Mouse (Mus musculus): Measurements from ENCODE around the gene Hbp1.

Hbp1 gene

GRCm38 (mm10) chr12:31950659-31951031 lies 310 bp upstream of the Hbp1 start:
- DNase-seq (ENCODE audit: low spot score in 2 of 2): no peak

GRCm38 (mm10) chr12:31949193-31949741 lies 1.1 kb downstream of the Hbp1 start:
- DNase-seq (ENCODE audit: low spot score in 2 of 2): peak; percentile 86 to 89

- DNase-seq (ENCODE audit: low spot score in 2 of 2): no peak
Observed at GRCm38 (mm10) chr12:31948101-31949000, 2.0 kb downstream of the Hbp1 start.

- no peak for DNase-seq (ENCODE audit: low spot score in 2 of 2)
Observed at GRCm38 (mm10) chr12:31947476-31947875, 2.9 kb downstream of the Hbp1 start.

- DNase-seq (ENCODE audit: low spot score in 2 of 2): no peak
Observed at GRCm38 (mm10) chr12:31944405-31944804, 5.9 kb downstream of the Hbp1 start.

- no peak for DNase-seq (ENCODE audit: low spot score in 2 of 2)
Observed at GRCm38 (mm10) chr12:31943020-31943654, 7.2 kb downstream of the Hbp1 start.

GRCm38 (mm10) chr12:31939026-31939425 lies 11.3 kb downstream of the Hbp1 start:
- DNase-seq (ENCODE audit: low spot score in 2 of 2): no peak

GRCm38 (mm10) chr12:31938391-31938997 lies 11.8 kb downstream of the Hbp1 start:
- DNase-seq (ENCODE audit: low spot score in 2 of 2): no peak

- no peak for DNase-seq (ENCODE audit: low spot score in 2 of 2)
Observed at GRCm38 (mm10) chr12:31937613-31938012, 12.7 kb downstream of the Hbp1 start.

- no peak for DNase-seq (ENCODE audit: low spot score in 2 of 2)
Observed at GRCm38 (mm10) chr12:31936657-31937300, 13.6 kb downstream of the Hbp1 start.

GRCm38 (mm10) chr12:31931818-31932217 lies 18.5 kb downstream of the Hbp1 start:
- DNase-seq (ENCODE audit: low spot score in 2 of 2): no peak

GRCm38 (mm10) chr12:31928498-31928897 lies 21.8 kb downstream of the Hbp1 start:
- no peak for DNase-seq (ENCODE audit: low spot score in 2 of 2)

GRCm38 (mm10) chr12:31926661-31927061 lies 23.7 kb downstream of the Hbp1 start:
- peak; percentile 35 to 67 for DNase-seq (ENCODE audit: low spot score in 2 of 2)

GRCm38 (mm10) chr12:31925343-31925742 lies 25.0 kb downstream of the Hbp1 start:
- no peak for DNase-seq (ENCODE audit: low spot score in 2 of 2)

GRCm38 (mm10) chr12:31924135-31924534 lies 26.2 kb downstream of the Hbp1 start:
- DNase-seq (ENCODE audit: low spot score in 2 of 2): no peak

- DNase-seq (ENCODE audit: low spot score in 2 of 2): no peak
Observed at GRCm38 (mm10) chr12:31920464-31921405, 29.6 kb downstream of the Hbp1 start.

- peak in 1 of 2 experiments; percentile 26 for DNase-seq (ENCODE audit: low spot score in 2 of 2)
Observed at GRCm38 (mm10) chr12:31917245-31917644, 33.1 kb downstream of the Hbp1 start.

- DNase-seq (ENCODE audit: low spot score in 2 of 2): no peak
Observed at GRCm38 (mm10) chr12:31916691-31917090, 33.6 kb downstream of the Hbp1 start.

GRCm38 (mm10) chr12:31913614-31914013 lies 36.7 kb downstream of the Hbp1 start:
- DNase-seq (ENCODE audit: low spot score in 2 of 2): no peak

GRCm38 (mm10) chr12:31912966-31913551 lies 37.3 kb downstream of the Hbp1 start:
- DNase-seq (ENCODE audit: low spot score in 2 of 2): no peak

Measured in frontal cortex, postnatal 10 days (tissue).